Mouse (Mus musculus): Measurements from ENCODE around the gene Ccdc171. TPM values are rescaled to one million over a fixed set of nuclear protein-coding genes. Genes with fewer than 3 reads are reported as not detected.
"Not testable (repeated sequence)": the region's sequence is repeated elsewhere in the genome, so short reads cannot be mapped to it uniquely, and the experiment has no call there.

Gene Ccdc171
- polyA plus RNA-seq, 1 experiment from 2014 or later, result 1.4 TPM

GRCm38 (mm10) chr4:83493112-83493511, 32.2 kb upstream of the Ccdc171 start:
- no peak for ATAC-seq (ENCODE audit: low FRiP score, low TSS enrichment)
- no peak overlapping the region for H3K4me3 ChIP-seq (ENCODE audit: low read depth, low read length)
- H3K9me3 ChIP-seq (ENCODE audit: control insufficient read depth, low read length), result no peaks in the 10 kb centered on the region
- no peak overlapping the region for H3K9ac ChIP-seq (ENCODE audit: low read length)
- no peaks in the 10 kb centered on the region for H3K36me3 ChIP-seq (ENCODE audit: control insufficient read depth, insufficient read depth, low read length)
- 100% methylated on average over 1 of the region's 1 CpGs for WGBS
- DNase-seq (ENCODE audit: low spot score), result no peak
- TF ChIP-seq CTCF (IDR thresholded peaks at IDR 0.05; ENCODE audit: low read depth), result peak; percentile 16; the same call in 1 of the 2 replicates
- TF ChIP-seq EP300 (optimal IDR thresholded peaks at IDR 0.05), result no peak
- H3K27ac ChIP-seq (replicated peaks), result no peak overlapping the region
- H3K4me1 ChIP-seq (replicated peaks; ENCODE audit: control insufficient read depth, insufficient read depth), result no peaks in the 10 kb centered on the region
- no peaks in the 10 kb centered on the region for H3K27me3 ChIP-seq (ENCODE audit: control insufficient read depth, insufficient read depth, low read length)
- H3K4me2 ChIP-seq (replicated peaks; ENCODE audit: low read depth), result no peak overlapping the region

- H3K4me1 ChIP-seq (replicated peaks; ENCODE audit: control insufficient read depth, insufficient read depth); DNase-seq (ENCODE audit: low spot score); ATAC-seq (ENCODE audit: low FRiP score, low TSS enrichment); H3K4me3 ChIP-seq (ENCODE audit: low read depth, low read length); H3K27ac ChIP-seq (replicated peaks); H3K9ac ChIP-seq (ENCODE audit: low read length); H3K4me2 ChIP-seq (replicated peaks; ENCODE audit: low read depth); H3K9me3 ChIP-seq (ENCODE audit: control insufficient read depth, low read length); H3K27me3 ChIP-seq (ENCODE audit: control insufficient read depth, insufficient read depth, low read length); H3K36me3 ChIP-seq (ENCODE audit: control insufficient read depth, insufficient read depth, low read length): not testable (repeated sequence)
- WGBS, result 74% methylated on average over 5 of the region's 5 CpGs
Observed at GRCm38 (mm10) chr4:83497013-83497412, 28.3 kb upstream of the Ccdc171 start.

GRCm38 (mm10) chr4:83500154-83501036, 24.9 kb upstream of the Ccdc171 start:
- no peak overlapping the region for H3K9ac ChIP-seq (ENCODE audit: low read length)
- H3K4me1 ChIP-seq (replicated peaks; ENCODE audit: control insufficient read depth, insufficient read depth), result no peaks in the 10 kb centered on the region
- no peaks in the 10 kb centered on the region for H3K9me3 ChIP-seq (ENCODE audit: control insufficient read depth, low read length)
- no peaks in the 10 kb centered on the region for H3K27me3 ChIP-seq (ENCODE audit: control insufficient read depth, insufficient read depth, low read length)
- DNase-seq (ENCODE audit: low spot score) (peak; percentile 19), ATAC-seq (ENCODE audit: low FRiP score, low TSS enrichment) (no peak)
- 10% methylated on average over 22 of the region's 22 CpGs for WGBS
- H3K36me3 ChIP-seq (ENCODE audit: control insufficient read depth, insufficient read depth, low read length), result no peaks in the 10 kb centered on the region
- TF ChIP-seq EP300 (optimal IDR thresholded peaks at IDR 0.05) (no peak), CTCF (IDR thresholded peaks at IDR 0.05; ENCODE audit: low read depth) (no peak)
- H3K4me2 ChIP-seq (replicated peaks; ENCODE audit: low read depth), result peak overlapping the region; percentile 38
- H3K27ac ChIP-seq (replicated peaks), result no peak overlapping the region
- no peak overlapping the region for H3K4me3 ChIP-seq (ENCODE audit: low read depth, low read length)

GRCm38 (mm10) chr4:83501037-83501430, 24.3 kb upstream of the Ccdc171 start:
- Histone ChIP-seq H3K4me3 (ENCODE audit: low read depth, low read length) (no peak overlapping the region), H3K4me1 (replicated peaks; ENCODE audit: control insufficient read depth, insufficient read depth) (no peaks in the 10 kb centered on the region), H3K4me2 (replicated peaks; ENCODE audit: low read depth) (peak overlapping the region; percentile 38; the same call in 1 of the 2 replicates), H3K27ac (replicated peaks) (no peak overlapping the region), H3K9ac (ENCODE audit: low read length) (no peak overlapping the region), H3K9me3 (ENCODE audit: control insufficient read depth, low read length) (no peaks in the 10 kb centered on the region), H3K27me3 (ENCODE audit: control insufficient read depth, insufficient read depth, low read length) (no peaks in the 10 kb centered on the region), H3K36me3 (ENCODE audit: control insufficient read depth, insufficient read depth, low read length) (no peaks in the 10 kb centered on the region)
- WGBS, result 54% methylated on average over 7 of the region's 7 CpGs
- DNase-seq (ENCODE audit: low spot score) (no peak), ATAC-seq (ENCODE audit: low FRiP score, low TSS enrichment) (no peak)
- TF ChIP-seq CTCF (IDR thresholded peaks at IDR 0.05; ENCODE audit: low read depth), result no peak
- TF ChIP-seq EP300 (optimal IDR thresholded peaks at IDR 0.05), result no peak

GRCm38 (mm10) chr4:83509600-83509999, 15.7 kb upstream of the Ccdc171 start:
- Histone ChIP-seq H3K4me3 (ENCODE audit: low read depth, low read length) (no peak overlapping the region), H3K36me3 (ENCODE audit: control insufficient read depth, insufficient read depth, low read length) (no peaks in the 10 kb centered on the region), H3K4me1 (replicated peaks; ENCODE audit: control insufficient read depth, insufficient read depth) (no peaks in the 10 kb centered on the region), H3K9ac (ENCODE audit: low read length) (no peak overlapping the region), H3K27me3 (ENCODE audit: control insufficient read depth, insufficient read depth, low read length) (no peaks in the 10 kb centered on the region), H3K9me3 (ENCODE audit: control insufficient read depth, low read length) (no peaks in the 10 kb centered on the region), H3K27ac (replicated peaks) (no peak overlapping the region), H3K4me2 (replicated peaks; ENCODE audit: low read depth) (no peak overlapping the region)
- WGBS, result 50% methylated on average over 2 of the region's 2 CpGs
- ATAC-seq (ENCODE audit: low FRiP score, low TSS enrichment) (no peak), DNase-seq (ENCODE audit: low spot score) (no peak)
- TF ChIP-seq CTCF (IDR thresholded peaks at IDR 0.05; ENCODE audit: low read depth), result no peak
- TF ChIP-seq EP300 (optimal IDR thresholded peaks at IDR 0.05), result no peak

GRCm38 (mm10) chr4:83511083-83511482, 14.3 kb upstream of the Ccdc171 start:
- Histone ChIP-seq H3K27me3 (ENCODE audit: control insufficient read depth, insufficient read depth, low read length) (no peaks in the 10 kb centered on the region), H3K36me3 (ENCODE audit: control insufficient read depth, insufficient read depth, low read length) (no peaks in the 10 kb centered on the region), H3K9me3 (ENCODE audit: control insufficient read depth, low read length) (no peaks in the 10 kb centered on the region), H3K27ac (replicated peaks) (no peak overlapping the region), H3K4me3 (ENCODE audit: low read depth, low read length) (no peak overlapping the region), H3K9ac (ENCODE audit: low read length) (no peak overlapping the region), H3K4me2 (replicated peaks; ENCODE audit: low read depth) (no peak overlapping the region), H3K4me1 (replicated peaks; ENCODE audit: control insufficient read depth, insufficient read depth) (no peaks in the 10 kb centered on the region)
- no peak for DNase-seq (ENCODE audit: low spot score)
- 62% methylated on average over 8 of the region's 8 CpGs for WGBS
- no peak for ATAC-seq (ENCODE audit: low FRiP score, low TSS enrichment)
- TF ChIP-seq EP300 (optimal IDR thresholded peaks at IDR 0.05) (no peak), CTCF (IDR thresholded peaks at IDR 0.05; ENCODE audit: low read depth) (no peak)
